23 mouse cellular contexts compared by ENCODE assay signal in the genomic region with DNA sequence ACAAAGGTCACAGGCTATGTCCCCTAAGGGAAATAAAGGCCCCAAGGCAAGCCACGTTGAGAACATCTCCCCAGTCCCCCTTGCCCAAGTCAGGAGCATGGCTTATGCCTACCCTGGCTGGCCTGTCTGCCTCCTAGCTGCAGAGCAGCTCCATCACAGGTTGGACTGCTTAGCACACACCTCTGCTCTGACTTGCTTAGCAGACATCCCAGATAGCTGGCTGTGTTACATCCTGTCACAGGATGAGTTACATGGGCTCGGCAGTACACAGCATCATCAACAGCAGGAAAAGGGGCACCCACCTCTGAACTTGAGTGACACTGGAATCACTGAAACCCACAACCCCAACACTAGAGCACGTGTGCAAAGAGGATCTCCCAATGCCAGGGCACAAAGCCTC. TPM values are rescaled to one million over a fixed set of nuclear protein-coding genes. Genes with fewer than 3 reads are reported as not detected.
DNase-seq lines count a peak whose midpoint lies in the region; ATAC-seq and TF ChIP-seq lines count a peak whose summit lies in the region.
"Had no signal": no experiment of that assay in that cellular context is flagged by ENCODE, and none has a peak within 500 bp of the region (broad histone marks: within the 10 kb centered on the region; RNA-seq: fewer than 3 reads in every experiment).

No protein-coding gene starts in this region.

- no peaks in the 10 kb centered on the region for H3K9me3 ChIP-seq in liver, embryonic 13.5 days (replicated peaks)
- no peaks in the 10 kb centered on the region for H3K9me3 ChIP-seq in liver, embryonic 12.5 days (replicated peaks)
- no peaks in the 10 kb centered on the region for H3K9me3 ChIP-seq in stomach, embryonic 14.5 days (ENCODE audit: control insufficient read depth, low read depth, low read length)
- H3K9me3 ChIP-seq: forebrain, embryonic 12.5 days; limb, embryonic 12.5 days; midbrain, embryonic 12.5 days; neural tube, embryonic 13.5 days had no signal

- H3K4me2 ChIP-seq in liver, embryonic 13.5 days, result no peak overlapping the region
- no peak overlapping the region for H3K4me2 ChIP-seq in liver, embryonic 12.5 days
- no peak overlapping the region for H3K4me2 ChIP-seq in stomach, embryonic 14.5 days (replicated peaks; ENCODE audit: low read depth, low read length)
- H3K4me2 ChIP-seq: forebrain, embryonic 12.5 days; limb, embryonic 12.5 days; midbrain, embryonic 12.5 days; neural tube, embryonic 13.5 days had no signal

- H3K27ac ChIP-seq in liver, embryonic 13.5 days, result no peak overlapping the region
- no peak overlapping the region for H3K27ac ChIP-seq in liver, embryonic 12.5 days
- no peak overlapping the region for H3K27ac ChIP-seq in stomach, embryonic 14.5 days (ENCODE audit: low read length)
- H3K27ac ChIP-seq in left cerebral cortex, adult 2 months, result no peak overlapping the region
- H3K27ac ChIP-seq: forebrain, embryonic 12.5 days; limb, embryonic 12.5 days; midbrain, embryonic 12.5 days; neural tube, embryonic 13.5 days had no signal

- WGBS in liver, embryonic 13.5 days (ENCODE audit: insufficient replicate concordance), result 72% methylated on average over 3 of the region's 3 CpGs
- WGBS in liver, embryonic 12.5 days (ENCODE audit: insufficient replicate concordance), result 67% methylated on average over 3 of the region's 3 CpGs
- WGBS in stomach, embryonic 14.5 days, result 84% methylated on average over 3 of the region's 3 CpGs

- peaks cover 69% of the 10 kb centered on the region for H3K36me3 ChIP-seq in liver, embryonic 13.5 days
- H3K36me3 ChIP-seq in liver, embryonic 12.5 days, result peaks cover 86% of the 10 kb centered on the region
- H3K36me3 ChIP-seq in stomach, embryonic 14.5 days (ENCODE audit: control insufficient read depth, insufficient read depth, low read length), result peaks cover 27% of the 10 kb centered on the region

- DNase-seq in liver, embryonic 13.5 days, result no peak
- no peak for DNase-seq in left cerebral cortex, adult 2 months (ENCODE audit: extremely low spot score in 1 of 2, low spot score in 2 of 2)
- DNase-seq in kidney, postnatal 14 days, result no peak
- DNase-seq: adrenal gland, adult 8-10 months; cerebellum, adult 18-20 months; cerebellum, postnatal 14 days; gastrocnemius, postnatal 36 days; kidney, adult 8-10 months; kidney, postnatal 10 days; layer of hippocampus, postnatal 36 days; lung, adult 18-20 months; lung, postnatal 14 days; thymus, adult 2 months; thymus, postnatal 4 days had no signal

- no peak overlapping the region for H3K9ac ChIP-seq in liver, embryonic 13.5 days
- H3K9ac ChIP-seq in liver, embryonic 12.5 days, result no peak overlapping the region
- H3K9ac ChIP-seq in stomach, embryonic 14.5 days (replicated peaks; ENCODE audit: low read depth, low read length), result no peak overlapping the region
- H3K9ac ChIP-seq: forebrain, embryonic 12.5 days; limb, embryonic 12.5 days; midbrain, embryonic 12.5 days; neural tube, embryonic 13.5 days had no signal

- no peaks in the 10 kb centered on the region for H3K27me3 ChIP-seq in liver, embryonic 13.5 days
- no peaks in the 10 kb centered on the region for H3K27me3 ChIP-seq in liver, embryonic 12.5 days (replicated peaks)
- H3K27me3 ChIP-seq in stomach, embryonic 14.5 days (ENCODE audit: control insufficient read depth, insufficient read depth, low read length), result no peaks in the 10 kb centered on the region
- H3K27me3 ChIP-seq: forebrain, embryonic 12.5 days; limb, embryonic 12.5 days; midbrain, embryonic 12.5 days; neural tube, embryonic 13.5 days had no signal

- H3K4me1 ChIP-seq in liver, embryonic 13.5 days (replicated peaks), result peaks cover 4% of the 10 kb centered on the region
- H3K4me1 ChIP-seq in liver, embryonic 12.5 days, result no peaks in the 10 kb centered on the region
- 0 out of 2 replicates have a peak, but pooled peaks cover 2% of the 10 kb centered on the region for H3K4me1 ChIP-seq in stomach, embryonic 14.5 days (ENCODE audit: control insufficient read depth, insufficient read depth, low read length)
- H3K4me1 ChIP-seq: forebrain, embryonic 12.5 days; midbrain, embryonic 12.5 days; neural tube, embryonic 13.5 days had no signal

- intact Hi-C loops in left cerebral cortex, adult 2 months (cut with DNase I), result no loop called here

- no peak overlapping the region for H3K4me3 ChIP-seq in liver, embryonic 13.5 days (replicated peaks)
- H3K4me3 ChIP-seq in liver, embryonic 12.5 days, result no peak overlapping the region
- H3K4me3 ChIP-seq in stomach, embryonic 14.5 days (ENCODE audit: low read depth, low read length), result no peak overlapping the region
- H3K4me3 ChIP-seq in left cerebral cortex, adult 2 months, result no peak overlapping the region
- H3K4me3 ChIP-seq: forebrain, embryonic 12.5 days; limb, embryonic 12.5 days; midbrain, embryonic 12.5 days; neural tube, embryonic 13.5 days had no signal

- ATAC-seq in liver, embryonic 13.5 days (ENCODE audit: low read depth), result 0 out of 2 replicates have a peak, but pooled peaks have one; percentile 54
- no peak for ATAC-seq in liver, embryonic 12.5 days
- ATAC-seq in CD4-positive, CD25-positive, alpha-beta regulatory T cell, adult 4 months, result peak; percentile 75
- peak; percentile 84 for ATAC-seq in inflammation-experienced regulatory T-cells, adult 6 months
- 0 out of 2 replicates have a peak, but pooled peaks have one; percentile 28 for ATAC-seq in stomach, embryonic 14.5 days (ENCODE audit: insufficient number of reproducible peaks, insufficient read depth, low FRiP score, low read depth)
- ATAC-seq: hindbrain, embryonic 16.5 days had no signal

- TF ChIP-seq CTCF in left cerebral cortex, adult 2 months (IDR thresholded peaks at IDR 0.05), result no peak; the same call in 1 of the 2 replicates

RNA-seq across cellular contexts. Expression of a gene that starts 25.2 kb away (rescaled TPM):
- polyA plus RNA-seq in liver, embryonic 13.5 days (2015; fragmentation: Nextera tagmentation; extraction: Ambion mirVana), result 20.7 and 22.0 TPM in 2 replicates
- 33.1 and 35.0 TPM in 2 replicates for polyA plus RNA-seq in liver, embryonic 12.5 days (2016; fragmentation: Nextera tagmentation; extraction: Ambion mirVana)
- 10 to 100 TPM; 10.7 to 10.8 TPM for polyA plus RNA-seq in CD4-positive, CD25-positive, alpha-beta regulatory T cell, adult 4 months (2017; shearing (Covaris generic))
- polyA plus RNA-seq in inflammation-experienced regulatory T-cells, adult 6 months (2017; shearing (Covaris generic)), result 10 to 100 TPM; 10.4 to 14.3 (median 12.3) TPM
- 33.2 and 38.9 TPM in 2 replicates for polyA plus RNA-seq in stomach, embryonic 14.5 days (2014; fragmentation: Nextera tagmentation; extraction: Ambion mirVana)
- 10 to 100 TPM; 18.8 to 21.4 TPM for total RNA-seq in left cerebral cortex, adult 2 months (2021)
